Mouse (Mus musculus) thymus, adult 2 months (tissue): ENCODE measurements around the gene Ppara.

Experiments
- CTCF ChIP-seq: fragments of 200-500 bp; IDR thresholded peaks from 2 replicates; pipeline ENCODE4 v1.5.1; 2012; ENCODE audit warnings: mild to moderate bottlenecking, control low read depth, low read length, moderate library complexity, borderline replicate concordance; ENCODE audit not compliant: control insufficient read depth, poor library complexity, insufficient read depth; ENCODE audit errors: extremely low read depth
- POLR2A ChIP-seq: fragments of 200-500 bp; IDR thresholded peaks from 2 replicates; pipeline ENCODE4 v1.6.1; 2012; ENCODE audit warnings: mild to moderate bottlenecking, low read length, control low read depth, moderate library complexity; ENCODE audit not compliant: control insufficient read depth, poor library complexity, insufficient read depth; ENCODE audit errors: extremely low read depth

- TF ChIP-seq POLR2A (no peak), CTCF (no peak)
Measured at GRCm38 (mm10) chr15:85768991-85769390, 34.2 kb downstream of the Ppara start.
